Comparison of ENCODE assay signal across 9 mouse cellular contexts in genomic region chr1:42694665-42695577, GRCm38 (mm10). TPM values are rescaled to one million over a fixed set of nuclear protein-coding genes. Genes with fewer than 3 reads are reported as not detected.
DNase-seq lines count a peak whose midpoint lies in the region; ATAC-seq and TF ChIP-seq lines count a peak whose summit lies in the region.
"Had no signal": no experiment of that assay in that cellular context is flagged by ENCODE, and none has a peak within 500 bp of the region (broad histone marks: within the 10 kb centered on the region; RNA-seq: fewer than 3 reads in every experiment).

No protein-coding gene starts in this region.

- H3K27ac ChIP-seq in ES-Bruce4 (ENCODE audit: insufficient read depth, low read length) = no peak overlapping the region
- peak overlapping the region; percentile 100 for H3K27ac ChIP-seq in forebrain, embryonic 13.5 days

- no peak for TF ChIP-seq CTCF in ES-Bruce4 (IDR thresholded peaks at IDR 0.05; ENCODE audit: low read depth, low read length)

- no peaks in the 10 kb centered on the region for H3K4me1 ChIP-seq in ES-Bruce4 (ENCODE audit: control insufficient read depth, insufficient read depth, low read length)
- H3K4me1 ChIP-seq in forebrain, embryonic 13.5 days = peaks cover 5% of the 10 kb centered on the region; the same call in 1 of the 2 replicates

- TF ChIP-seq EP300 in ES-Bruce4 (IDR thresholded peaks at IDR 0.05; ENCODE audit: insufficient read depth, low read depth, low read length) = no peak

- TF ChIP-seq POLR2A in ES-Bruce4 (IDR thresholded peaks at IDR 0.05; ENCODE audit: insufficient read depth, low read length) = no peak

- no peaks in the 10 kb centered on the region for H3K9me3 ChIP-seq in ES-Bruce4 (replicated peaks; ENCODE audit: control insufficient read depth, insufficient read depth, low read length, poor library complexity, severe bottlenecking)
- H3K9me3 ChIP-seq in forebrain, embryonic 13.5 days (replicated peaks) = no peaks in the 10 kb centered on the region

- H3K4me2 ChIP-seq in forebrain, embryonic 13.5 days = peak overlapping the region; percentile 98

- 0% methylated on average over 40 of the region's 60 CpGs for WGBS in forebrain, embryonic 13.5 days

- peak; percentile 56 for ATAC-seq in forebrain, embryonic 13.5 days

- peak overlapping the region; percentile 24 for H3K9ac ChIP-seq in ES-Bruce4 (ENCODE audit: low read depth, poor library complexity, severe bottlenecking)
- peak overlapping the region; percentile 96 for H3K9ac ChIP-seq in forebrain, embryonic 13.5 days

- peak; percentile 64 to 65 for DNase-seq in cerebellum, postnatal 14 days
- DNase-seq in cerebellum, adult 9-10 months = no peak
- peak; percentile 61 to 72 for DNase-seq in kidney, postnatal 4 days
- DNase-seq in neural tube, embryonic 10.5 days (ENCODE audit: extremely low spot score, low spot score) = peak; percentile 83
- DNase-seq in B cell, adult 2 months = no peak
- no peak for DNase-seq in adrenal gland, postnatal 36 days

- no peaks in the 10 kb centered on the region for H3K36me3 ChIP-seq in ES-Bruce4 (ENCODE audit: control insufficient read depth, insufficient read depth, low read length, poor library complexity, severe bottlenecking)
- peaks cover 25% of the 10 kb centered on the region for H3K36me3 ChIP-seq in forebrain, embryonic 13.5 days (ENCODE audit: poor library complexity, severe bottlenecking)

- H3K4me3 ChIP-seq in ES-Bruce4 (ENCODE audit: low read depth, low read length) = peak overlapping the region; percentile 61
- H3K4me3 ChIP-seq in forebrain, embryonic 13.5 days = peak overlapping the region; percentile 99

- peaks cover 50% of the 10 kb centered on the region for H3K27me3 ChIP-seq in ES-Bruce4 (ENCODE audit: control insufficient read depth, insufficient read depth, low read length, poor library complexity, severe bottlenecking)
- H3K27me3 ChIP-seq in forebrain, embryonic 13.5 days = no peaks in the 10 kb centered on the region

RNA-seq across cellular contexts. Expression of gene Pou3f3, which starts 0.6 kb away (rescaled TPM):
- 0.18 TPM in 2 replicates for polyA plus RNA-seq in ES-Bruce4 (2011; ENCODE audit: insufficient read depth, insufficient read length, low read depth, missing spikeins)
- polyA plus RNA-seq in forebrain, embryonic 13.5 days (2015; fragmentation: Nextera tagmentation; extraction: Ambion mirVana) = 37.1 and 44.2 TPM in 2 replicates
- total RNA-seq in adrenal gland, postnatal 36 days (2021) = under 1 TPM in 1 of 2 experiments, not detected in 1; 0.07 TPM
- polyA plus RNA-seq: C2C12 had no signal

Comparison
In these comparisons a context has a peak if more than half of its experiments do, and no peak if none do; other contexts are left out.
1. DNase-seq: peak in cerebellum, postnatal 14 days (2 of 2), kidney, postnatal 4 days (2 of 2) and neural tube, embryonic 10.5 days (single experiment); none in cerebellum, adult 9-10 months (single experiment), B cell, adult 2 months (0 of 2) and adrenal gland, postnatal 36 days (0 of 2).
2. RNA of gene Pou3f3, which starts 0.6 kb away (polyA plus RNA-seq): 37.1 to 44.2 TPM in forebrain, embryonic 13.5 days; 0.18 TPM in ES-Bruce4; every median in the first group is over 10 times any median in the second.